Mouse (Mus musculus): Measurements from ENCODE around the gene BC049352. TPM values are rescaled to one million over a fixed set of nuclear protein-coding genes. Genes with fewer than 3 reads are reported as not detected.

BC049352 gene
- polyA plus RNA-seq, 1 experiment from 2014 or later, result 0.09 TPM

DNA sequence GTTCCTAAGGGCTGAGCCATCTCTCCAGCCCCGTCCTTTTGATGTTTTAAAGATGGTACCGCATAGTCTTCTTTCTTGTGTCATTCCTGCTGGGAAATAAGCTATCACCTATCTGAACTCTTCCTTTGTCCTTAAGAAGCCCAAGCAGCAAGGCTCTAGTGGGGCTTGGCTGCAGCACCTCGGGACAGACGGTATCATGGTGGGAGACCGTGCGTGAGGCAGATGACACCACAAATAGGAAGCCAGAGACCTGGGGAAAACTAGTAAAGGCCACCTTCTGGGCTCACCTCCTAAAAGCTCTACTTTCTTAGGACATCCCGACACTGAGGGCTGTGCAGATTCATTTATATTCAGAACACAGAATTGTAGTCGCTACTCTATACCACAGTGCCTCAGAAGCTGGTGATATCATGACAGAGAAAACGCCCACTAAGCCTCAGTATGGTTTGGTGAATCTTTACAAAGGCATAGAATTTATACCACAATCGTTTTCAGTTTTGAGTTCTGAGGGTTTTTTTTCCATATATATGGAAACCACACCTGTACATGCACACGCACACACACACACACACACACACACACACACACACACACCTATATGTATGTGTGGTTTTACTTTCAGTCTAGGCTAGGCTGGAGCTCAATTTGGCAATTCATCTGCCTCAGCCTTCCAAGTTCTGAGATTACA, 109.8 kb downstream of the BC049352 start:
- Histone ChIP-seq H3K9me3 (no peaks in the 10 kb centered on the region), H3K36me3 (no peaks in the 10 kb centered on the region), H3K27me3 (no peaks in the 10 kb centered on the region), H3K4me3 (no peak overlapping the region), H3K4me2 (no peak overlapping the region), H3K4me1 (replicated peaks) (no peaks in the 10 kb centered on the region), H3K9ac (no peak overlapping the region), H3K27ac (no peak overlapping the region)
- 85% methylated on average over 11 of the region's 11 CpGs for WGBS
- ATAC-seq (ENCODE audit: low FRiP score), result no peak

DNA sequence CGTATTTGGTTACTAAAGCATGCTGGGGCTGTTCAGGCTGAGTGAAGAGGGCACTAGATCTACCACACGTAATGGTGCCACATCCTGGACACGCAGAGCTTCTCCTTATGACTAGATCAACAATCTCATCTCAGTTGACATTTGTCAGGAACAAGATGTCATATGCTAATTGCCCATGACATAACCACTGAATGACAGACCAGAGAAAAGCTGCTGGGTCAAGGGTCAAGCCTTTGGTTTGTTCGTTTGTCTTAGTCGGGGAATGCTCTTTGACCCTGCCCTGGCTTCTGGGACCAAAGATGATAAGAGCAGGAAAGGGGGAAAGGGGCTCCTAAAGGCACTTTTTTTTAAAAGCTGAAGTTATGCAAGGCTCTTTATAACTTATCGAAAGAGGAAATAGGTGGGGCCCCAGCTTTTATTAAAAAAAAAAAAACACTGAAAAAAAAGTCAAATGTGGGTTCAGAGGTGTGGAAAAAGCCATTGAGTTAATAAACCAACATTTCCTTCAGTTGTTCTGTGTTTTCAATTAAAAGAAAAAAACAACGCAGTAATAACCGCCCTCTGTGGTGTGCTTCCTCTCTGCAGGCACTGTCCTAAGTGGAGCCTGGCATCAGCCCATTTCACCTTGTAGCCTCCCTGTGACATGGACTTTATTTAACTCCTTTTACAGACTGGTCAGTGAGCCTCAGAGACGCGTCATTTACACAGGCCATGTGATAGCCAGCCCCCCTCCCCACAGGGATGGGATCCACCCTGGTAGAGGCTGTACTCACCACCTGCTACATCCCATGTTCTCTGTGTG, 112.6 kb downstream of the BC049352 start:
- Histone ChIP-seq H3K4me2 (no peak overlapping the region), H3K9me3 (no peaks in the 10 kb centered on the region), H3K9ac (no peak overlapping the region), H3K27ac (no peak overlapping the region), H3K36me3 (no peaks in the 10 kb centered on the region), H3K4me1 (replicated peaks) (no peaks in the 10 kb centered on the region), H3K4me3 (no peak overlapping the region), H3K27me3 (0 out of 2 replicates have a peak, but pooled peaks cover 8% of the 10 kb centered on the region)
- 42% methylated on average over 10 of the region's 10 CpGs for WGBS
- no peak for ATAC-seq (ENCODE audit: low FRiP score)

DNA sequence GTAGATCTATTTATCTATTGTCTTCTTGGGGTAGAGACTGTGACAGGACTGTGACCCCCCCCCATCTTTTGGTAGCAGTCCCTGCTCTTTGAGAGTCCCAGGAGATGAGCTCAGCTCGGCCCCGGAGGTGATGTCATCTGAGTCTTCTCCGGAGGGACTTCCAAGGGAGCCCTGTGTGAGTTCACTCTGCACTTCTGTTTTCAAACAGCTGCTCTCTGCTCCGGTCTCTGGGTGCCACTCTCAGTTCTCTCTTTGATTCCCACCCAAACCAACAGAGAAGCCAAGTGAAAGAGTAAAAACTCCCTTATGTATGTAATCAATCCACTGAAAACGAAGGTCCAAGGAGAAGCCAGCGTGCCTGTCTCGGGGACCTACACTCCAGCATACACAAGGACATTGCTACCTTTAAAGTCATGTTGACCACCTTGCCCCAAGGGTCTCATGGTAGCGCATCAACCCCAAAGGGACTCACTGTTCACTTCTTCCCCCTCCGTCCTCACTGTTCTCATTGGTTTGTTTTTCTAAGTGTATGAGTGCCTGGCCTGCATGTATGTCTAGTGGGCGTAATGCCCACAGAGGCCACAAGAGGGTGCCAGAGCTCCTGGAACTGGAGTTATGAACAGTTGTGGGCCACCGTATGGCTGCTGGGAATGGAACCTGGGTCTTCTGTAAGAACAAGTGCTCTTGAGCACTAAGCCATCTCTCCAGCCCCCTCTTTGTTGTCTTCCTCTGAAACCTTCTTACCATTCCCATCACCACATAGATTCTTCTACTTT, 117.6 kb downstream of the BC049352 start:
- no peaks in the 10 kb centered on the region for H3K9me3 ChIP-seq
- H3K4me2 ChIP-seq, result no peak overlapping the region
- H3K36me3 ChIP-seq, result no peaks in the 10 kb centered on the region
- ATAC-seq (ENCODE audit: low FRiP score), result no peak
- 0 out of 2 replicates have a peak, but pooled peaks cover 8% of the 10 kb centered on the region for H3K27me3 ChIP-seq
- 0 out of 2 replicates have a peak, but pooled peaks cover 7% of the 10 kb centered on the region for H3K4me1 ChIP-seq (replicated peaks)
- H3K27ac ChIP-seq, result no peak overlapping the region
- H3K4me3 ChIP-seq, result no peak overlapping the region
- no peak overlapping the region for H3K9ac ChIP-seq
- WGBS, result 80% methylated on average over 11 of the region's 11 CpGs

Small RNAs within 50 kb of the gene (microRNA-seq; reads per million reads assigned to microRNA genes)
- not detected for gene Mir7086

Other genes starting within 250 kb of the BC049352 start
- gene Ube4a, start 216.4 kb upstream of the BC049352 start, polyA plus RNA-seq (2015; fragmentation: Nextera tagmentation; extraction: Ambion mirVana), result 35.6 and 37.7 TPM in 2 replicates
- not detected in 2 replicates for gene Cd3g, start 201.6 kb upstream of the BC049352 start, polyA plus RNA-seq (2015; fragmentation: Nextera tagmentation; extraction: Ambion mirVana)
- gene Cd3d, start 200.2 kb upstream of the BC049352 start, polyA plus RNA-seq (2015; fragmentation: Nextera tagmentation; extraction: Ambion mirVana), result not detected in 2 replicates
- not detected in 2 replicates for gene Cd3e, start 172.4 kb upstream of the BC049352 start, polyA plus RNA-seq (2015; fragmentation: Nextera tagmentation; extraction: Ambion mirVana)
- 0.35 and 0.45 TPM in 2 replicates for gene Mpzl2, start 142.2 kb upstream of the BC049352 start, polyA plus RNA-seq (2015; fragmentation: Nextera tagmentation; extraction: Ambion mirVana)
- gene Mpzl3, start 126.8 kb upstream of the BC049352 start, polyA plus RNA-seq (2015; fragmentation: Nextera tagmentation; extraction: Ambion mirVana), result 1.2 and 1.9 TPM in 2 replicates
- gene Jaml, start 102.8 kb upstream of the BC049352 start, polyA plus RNA-seq (2015; fragmentation: Nextera tagmentation; extraction: Ambion mirVana), result 0.12 and 0.26 TPM in 2 replicates
- 7.6 and 8.0 TPM in 2 replicates for gene Scn2b, start 64.2 kb upstream of the BC049352 start, polyA plus RNA-seq (2015; fragmentation: Nextera tagmentation; extraction: Ambion mirVana)
- 0.18 and 0.27 TPM in 2 replicates for gene Scn4b, start 43.6 kb upstream of the BC049352 start, polyA plus RNA-seq (2015; fragmentation: Nextera tagmentation; extraction: Ambion mirVana)
- gene Tmprss4, start 22.1 kb downstream of the BC049352 start, polyA plus RNA-seq (2015; fragmentation: Nextera tagmentation; extraction: Ambion mirVana), result not detected in 2 replicates
- 0.84 and 0.95 TPM in 2 replicates for gene Il10ra, start 87.1 kb downstream of the BC049352 start, polyA plus RNA-seq (2015; fragmentation: Nextera tagmentation; extraction: Ambion mirVana)
- gene Tmprss13, start 137.1 kb downstream of the BC049352 start, polyA plus RNA-seq (2015; fragmentation: Nextera tagmentation; extraction: Ambion mirVana), result not detected in 2 replicates
- gene Fxyd6, start 188.2 kb downstream of the BC049352 start, polyA plus RNA-seq (2015; fragmentation: Nextera tagmentation; extraction: Ambion mirVana), result 354 and 379 TPM in 2 replicates
- 4.5 and 6.4 TPM in 2 replicates for gene Fxyd2, start 217.7 kb downstream of the BC049352 start, polyA plus RNA-seq (2015; fragmentation: Nextera tagmentation; extraction: Ambion mirVana)
- 11.1 and 11.2 TPM in 2 replicates for gene Dscaml1, start 244.6 kb downstream of the BC049352 start, polyA plus RNA-seq (2015; fragmentation: Nextera tagmentation; extraction: Ambion mirVana)

All from hindbrain, embryonic 13.5 days (tissue).